ENCODE assay signal across 9 mouse cellular contexts in the genomic region with DNA sequence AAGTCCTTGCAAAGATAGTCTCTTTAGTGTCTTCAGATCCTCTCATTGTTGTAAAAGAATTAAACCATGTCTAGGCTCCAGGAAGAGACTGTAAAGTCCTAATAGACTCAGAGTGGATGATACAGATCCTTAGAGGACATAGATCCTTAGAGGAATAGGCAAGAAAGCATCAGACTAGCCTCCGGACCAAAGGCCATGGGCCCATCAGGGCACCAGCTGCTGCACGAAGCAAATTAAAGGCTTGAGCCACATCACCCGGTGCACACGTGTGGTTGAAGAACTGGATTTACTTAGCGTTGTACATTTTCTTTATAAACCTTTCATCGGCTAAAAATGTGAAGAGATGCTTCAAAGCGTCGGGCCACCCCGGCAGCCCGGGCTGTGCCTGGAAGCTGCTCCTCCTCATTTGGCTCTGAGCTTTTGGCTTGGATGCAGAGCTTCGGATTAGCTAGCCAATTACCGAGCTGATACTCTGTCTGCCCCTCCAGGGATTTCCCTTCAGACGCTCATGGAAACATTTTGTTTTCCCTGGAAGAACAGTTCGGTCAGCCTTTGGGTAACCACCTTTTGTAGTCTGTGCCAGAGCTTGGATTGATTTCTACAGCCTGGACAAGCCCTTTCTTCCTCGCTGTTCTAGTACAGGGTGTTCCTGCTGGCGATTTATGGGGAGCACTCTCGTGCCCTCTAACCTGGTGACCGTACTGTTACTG.
DNase-seq lines count a peak whose midpoint lies in the region; ATAC-seq lines count a peak whose summit lies in the region.
"Had no signal": no experiment of that assay in that cellular context is flagged by ENCODE, and none has a peak within 500 bp of the region (broad histone marks: within the 10 kb centered on the region; RNA-seq: fewer than 3 reads in every experiment).

No protein-coding gene starts in this region.

- H3K9me3 ChIP-seq in neural tube, embryonic 14.5 days (ENCODE audit: control insufficient read depth, low read length) = no peaks in the 10 kb centered on the region
- H3K9me3 ChIP-seq in neural tube, embryonic 15.5 days (replicated peaks) = no peaks in the 10 kb centered on the region

- H3K4me3 ChIP-seq in neural tube, embryonic 14.5 days (ENCODE audit: low read depth, low read length) = no peak overlapping the region
- no peak overlapping the region for H3K4me3 ChIP-seq in neural tube, embryonic 15.5 days (replicated peaks)
- H3K4me3 ChIP-seq: erythroblast, embryonic 14.5 days had no signal

- no peaks in the 10 kb centered on the region for H3K36me3 ChIP-seq in neural tube, embryonic 14.5 days (ENCODE audit: control insufficient read depth, insufficient read depth, low read length)
- H3K36me3 ChIP-seq in neural tube, embryonic 15.5 days = no peaks in the 10 kb centered on the region

- no peaks in the 10 kb centered on the region for H3K4me1 ChIP-seq in neural tube, embryonic 14.5 days (ENCODE audit: control insufficient read depth, insufficient read depth, low read length)
- H3K4me1 ChIP-seq in neural tube, embryonic 15.5 days = no peaks in the 10 kb centered on the region

- intact Hi-C loops in heart, postnatal 14 days (cut with DNase I) = no loop called here

- H3K27ac ChIP-seq in neural tube, embryonic 14.5 days (ENCODE audit: low read depth, low read length) = no peak overlapping the region
- no peak overlapping the region for H3K27ac ChIP-seq in neural tube, embryonic 15.5 days (replicated peaks)

- ATAC-seq in neural tube, embryonic 14.5 days (ENCODE audit: low read depth) = peak; percentile 51; the same call in 1 of the 2 replicates
- peak; percentile 47; the same call in 1 of the 2 replicates for ATAC-seq in neural tube, embryonic 15.5 days (ENCODE audit: low FRiP score)

- 72% methylated on average over 18 of the region's 18 CpGs for WGBS in neural tube, embryonic 14.5 days
- 63% methylated on average over 18 of the region's 18 CpGs for whole genome bisulfite sequencing in neural tube, embryonic 15.5 days

- no peak overlapping the region for H3K4me2 ChIP-seq in neural tube, embryonic 14.5 days (ENCODE audit: low read depth, low read length)
- H3K4me2 ChIP-seq in neural tube, embryonic 15.5 days = no peak overlapping the region

- no peaks in the 10 kb centered on the region for H3K27me3 ChIP-seq in neural tube, embryonic 14.5 days (ENCODE audit: control insufficient read depth, insufficient read depth, low read length)
- no peaks in the 10 kb centered on the region for H3K27me3 ChIP-seq in neural tube, embryonic 15.5 days (replicated peaks)

- no peak for DNase-seq in neural tube, embryonic 10.5 days (ENCODE audit: extremely low spot score, low spot score)
- peak; percentile 74 to 79 for DNase-seq in cerebellum, postnatal 14 days
- peak; percentile 48 to 50 for DNase-seq in heart, postnatal 14 days
- DNase-seq in left cerebral cortex, adult 18-20 months (ENCODE audit: low spot score in 2 of 2) = peak; percentile 14 to 40
- DNase-seq in embryo, embryonic 10 days (ENCODE audit: low spot score) = no peak
- DNase-seq in T-cell, adult 2 months (ENCODE audit: low spot score) = no peak

- H3K9ac ChIP-seq in neural tube, embryonic 14.5 days (replicated peaks; ENCODE audit: low read depth, low read length) = no peak overlapping the region
- no peak overlapping the region for H3K9ac ChIP-seq in neural tube, embryonic 15.5 days (replicated peaks)

Comparison
In these comparisons a context has a peak if more than half of its experiments do, and no peak if none do; other contexts are left out.
1. DNase-seq: peak in cerebellum, postnatal 14 days (2 of 2), heart, postnatal 14 days (2 of 2) and left cerebral cortex, adult 18-20 months (2 of 2); none in neural tube, embryonic 10.5 days (single experiment), embryo, embryonic 10 days (single experiment) and T-cell, adult 2 months (single experiment).